8 mouse cellular contexts compared by ENCODE assay signal in the genomic region with DNA sequence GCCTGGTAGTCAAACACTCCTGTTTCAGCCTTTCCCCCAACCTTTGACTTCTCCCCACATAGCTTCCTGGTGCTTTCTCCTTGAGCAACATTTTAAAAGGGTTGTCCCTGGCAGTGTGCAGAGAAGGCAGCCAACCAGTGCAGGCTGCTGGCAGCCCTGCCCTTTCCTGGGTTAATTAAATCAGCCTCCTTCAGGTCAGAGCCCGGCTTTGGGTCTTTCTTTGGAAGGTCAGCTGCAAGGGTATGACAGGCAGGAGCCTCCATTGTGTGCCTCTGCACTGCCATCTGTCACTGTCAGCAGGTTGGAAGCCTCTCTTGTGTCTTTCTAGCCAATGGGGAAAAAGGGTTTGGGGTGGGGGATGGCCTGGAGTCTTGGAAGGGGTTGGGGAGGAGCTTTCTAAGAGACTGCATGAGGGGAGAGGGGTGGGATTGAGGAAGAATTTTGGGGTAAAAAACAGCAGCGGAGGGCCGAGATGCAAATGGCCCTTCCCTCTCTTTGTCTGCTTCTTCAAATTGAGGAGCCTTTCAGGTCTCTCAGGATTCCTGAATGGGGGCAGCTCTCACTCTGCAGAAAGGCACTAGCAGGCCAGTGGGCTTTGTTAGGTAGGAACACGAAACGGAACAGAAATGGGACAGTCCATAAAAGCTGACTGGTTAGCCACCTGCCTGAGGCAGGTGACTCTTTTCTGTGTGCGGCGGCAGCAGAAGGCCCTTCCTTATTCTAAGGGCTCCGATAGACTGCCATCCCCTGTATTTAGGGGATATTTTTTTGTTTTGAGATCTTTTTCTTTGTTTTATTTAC. TPM values are rescaled to one million over a fixed set of nuclear protein-coding genes. Genes with fewer than 3 reads are reported as not detected.
DNase-seq lines count a peak whose midpoint lies in the region; ATAC-seq and TF ChIP-seq lines count a peak whose summit lies in the region.

No protein-coding gene starts in this region.

- H3K4me1 ChIP-seq in heart, embryonic 14.5 days (ENCODE audit: control insufficient read depth in 2 of 2, insufficient read depth in 2 of 2, low read length in 2 of 2): peaks cover 19 to 62% of the 10 kb centered on the region in 2 experiments
- peaks cover 6% of the 10 kb centered on the region; the same call in 1 of the 2 replicates for H3K4me1 ChIP-seq in embryonic facial prominence, embryonic 11.5 days (ENCODE audit: control insufficient read depth, insufficient read depth, low read length)
- peaks cover 2% of the 10 kb centered on the region; the same call in 1 of the 2 replicates for H3K4me1 ChIP-seq in stomach, postnatal 0 days (replicated peaks; ENCODE audit: control insufficient read depth, insufficient read depth)

- TF ChIP-seq CTCF in stomach, postnatal 0 days (IDR thresholded peaks at IDR 0.05; ENCODE audit: low read depth): no peak

- no peaks in the 10 kb centered on the region for H3K9me3 ChIP-seq in heart, embryonic 14.5 days (ENCODE audit: control insufficient read depth, low read length)
- H3K9me3 ChIP-seq in embryonic facial prominence, embryonic 11.5 days (replicated peaks; ENCODE audit: control insufficient read depth, low read length): no peaks in the 10 kb centered on the region
- no peaks in the 10 kb centered on the region for H3K9me3 ChIP-seq in stomach, postnatal 0 days (ENCODE audit: control insufficient read depth, low read length)

- WGBS in heart, embryonic 14.5 days: 41% methylated on average over 8 of the region's 8 CpGs
- WGBS in embryonic facial prominence, embryonic 11.5 days: 18% methylated on average over 8 of the region's 8 CpGs
- WGBS in stomach, postnatal 0 days: 57% methylated on average over 8 of the region's 8 CpGs

- H3K9ac ChIP-seq in heart, embryonic 14.5 days (ENCODE audit: low read length): peak overlapping the region; percentile 57
- peak overlapping the region; percentile 41; the same call in 1 of the 2 replicates for H3K9ac ChIP-seq in embryonic facial prominence, embryonic 11.5 days (replicated peaks; ENCODE audit: low read length)
- H3K9ac ChIP-seq in stomach, postnatal 0 days (ENCODE audit: low read length): 0 out of 2 replicates have a peak overlapping the region, but pooled peaks have one; percentile 23

- H3K27ac ChIP-seq in heart, embryonic 14.5 days (replicated peaks in 1 of 2; ENCODE audit: control insufficient read depth in 1 of 2, insufficient read depth in 1 of 2, low read depth in 2 of 2, low read length in 2 of 2): peak overlapping the region; percentile 65 to 82
- H3K27ac ChIP-seq in embryonic facial prominence, embryonic 11.5 days (replicated peaks; ENCODE audit: low read depth, low read length): peak overlapping the region; percentile 79
- peak overlapping the region; percentile 77 for H3K27ac ChIP-seq in stomach, postnatal 0 days (replicated peaks)

- no peaks in the 10 kb centered on the region for H3K27me3 ChIP-seq in heart, embryonic 14.5 days (ENCODE audit: control insufficient read depth, insufficient read depth, low read length)
- no peaks in the 10 kb centered on the region for H3K27me3 ChIP-seq in embryonic facial prominence, embryonic 11.5 days (ENCODE audit: control insufficient read depth, insufficient read depth, low read length)
- no peaks in the 10 kb centered on the region for H3K27me3 ChIP-seq in stomach, postnatal 0 days (ENCODE audit: control insufficient read depth, insufficient read depth, low read length)

- peaks cover 7% of the 10 kb centered on the region for H3K36me3 ChIP-seq in heart, embryonic 14.5 days (ENCODE audit: control insufficient read depth, insufficient read depth, low read length)
- H3K36me3 ChIP-seq in embryonic facial prominence, embryonic 11.5 days (replicated peaks; ENCODE audit: control insufficient read depth, insufficient read depth, low read depth, low read length): no peaks in the 10 kb centered on the region
- H3K36me3 ChIP-seq in stomach, postnatal 0 days (ENCODE audit: control insufficient read depth, insufficient read depth, low read length): no peaks in the 10 kb centered on the region

- DNase-seq in heart, adult 8-10 months (ENCODE audit: low spot score): no peak
- peak; percentile 66 for DNase-seq in embryonic facial prominence, embryonic 11.5 days (ENCODE audit: low spot score)
- peak; percentile 77 for DNase-seq in kidney, adult 18-20 months
- peak; percentile 42 for DNase-seq in lung, postnatal 10 days
- peak; percentile 63 for DNase-seq in stomach, postnatal 0 days (ENCODE audit: low spot score)
- DNase-seq in left cerebral cortex, postnatal 14 days (ENCODE audit: low spot score in 2 of 2): no peak
- DNase-seq in layer of hippocampus, adult 9-11 months: no peak

- intact Hi-C loops in left cerebral cortex, postnatal 14 days (cut with DNase I): no loop called here

- H3K4me3 ChIP-seq in heart, embryonic 14.5 days (ENCODE audit: control insufficient read depth in 1 of 2, insufficient read depth in 1 of 2, low read depth in 1 of 2, low read length in 2 of 2): 0 out of 4 replicates have a peak overlapping the region, but pooled peaks of 1 of the 2 experiments have one; percentile 1
- no peak overlapping the region for H3K4me3 ChIP-seq in embryonic facial prominence, embryonic 11.5 days (ENCODE audit: low read depth, low read length)
- no peak overlapping the region for H3K4me3 ChIP-seq in stomach, postnatal 0 days (ENCODE audit: low read depth, low read length)

- ATAC-seq in heart, embryonic 14.5 days (ENCODE audit: insufficient number of reproducible peaks, insufficient read depth, low FRiP score, low read depth): peak; percentile 18; the same call in 1 of the 2 replicates
- ATAC-seq in embryonic facial prominence, embryonic 11.5 days (replicated peaks; ENCODE audit: insufficient number of reproducible peaks, low FRiP score, low TSS enrichment, low read depth): peak; percentile 85
- peak; percentile 92 for ATAC-seq in stomach, postnatal 0 days (ENCODE audit: low FRiP score, low TSS enrichment)

- H3K4me2 ChIP-seq in heart, embryonic 14.5 days (ENCODE audit: low read length): peak overlapping the region; percentile 52
- 0 out of 2 replicates have a peak overlapping the region, but pooled peaks have one; percentile 3 for H3K4me2 ChIP-seq in embryonic facial prominence, embryonic 11.5 days (ENCODE audit: low read depth, low read length)
- H3K4me2 ChIP-seq in stomach, postnatal 0 days (replicated peaks; ENCODE audit: low read depth): peak overlapping the region; percentile 25; the same call in 1 of the 2 replicates

- TF ChIP-seq EP300 in stomach, postnatal 0 days (optimal IDR thresholded peaks at IDR 0.05): no peak

RNA-seq across cellular contexts. Expression of a gene that starts 6.4 kb away (rescaled TPM):
- polyA plus RNA-seq in heart, embryonic 14.5 days (2014; fragmentation: Nextera tagmentation; extraction: Ambion mirVana): 57.1 and 57.5 TPM in 2 replicates
- 10 to 100 TPM; 10.2 to 11.5 (median 10.8) TPM for total RNA-seq in heart, adult 8-10 months (2022)
- 51.6 and 52.2 TPM in 2 replicates for polyA plus RNA-seq in embryonic facial prominence, embryonic 11.5 days (2014; fragmentation: Nextera tagmentation; extraction: Ambion mirVana)
- polyA plus RNA-seq in stomach, postnatal 0 days (2015; fragmentation: Nextera tagmentation; extraction: Ambion mirVana): 5.5 and 5.8 TPM in 2 replicates
- 10 to 100 TPM; 14.4 to 20.0 TPM for total RNA-seq in left cerebral cortex, postnatal 14 days (2021)

Comparison
In these comparisons a context has a peak if more than half of its experiments do, and no peak if none do; other contexts are left out.
1. ATAC-seq: peak in every context shown above with its lines; median percentile 92 in stomach, postnatal 0 days; 85 in embryonic facial prominence, embryonic 11.5 days; 18 in heart, embryonic 14.5 days.
2. DNase-seq: peak in embryonic facial prominence, embryonic 11.5 days (single experiment), kidney, adult 18-20 months (single experiment), lung, postnatal 10 days (single experiment) and stomach, postnatal 0 days (single experiment); none in heart, adult 8-10 months (single experiment), left cerebral cortex, postnatal 14 days (0 of 2) and layer of hippocampus, adult 9-11 months (single experiment).
3. Peak in every context shown above with its lines, with median percentiles within 50 percentile points of each other: H3K27ac ChIP-seq, H3K4me2 ChIP-seq and H3K9ac ChIP-seq.